Mouse (Mus musculus) limb, embryonic 15.5 days (tissue): ENCODE measurements around the gene Tubg2. TPM values are rescaled to one million over a fixed set of nuclear protein-coding genes. Genes with fewer than 3 reads are reported as not detected.
"Not testable (repeated sequence)": the region's sequence is repeated elsewhere in the genome, so short reads cannot be mapped to it uniquely, and the experiment has no call there.

ENCODE experiments used
- ATAC-seq: fragments of 200-750 bp; cut with Nextera tagmentation; 2 replicates; pipeline ENCODE4 v1.8.0; 2017; ENCODE audit warnings: low read depth, moderate TSS enrichment; ENCODE audit not compliant: insufficient number of reproducible peaks, low FRiP score, low TSS enrichment
- H3K27ac ChIP-seq: fragments of 300-500 bp; sonication (generic); 2 replicates; pipeline ENCODE4 v1.5.1; 2015; ENCODE audit warnings: moderate library complexity, mild to moderate bottlenecking, inconsistent platforms
- H3K27me3 ChIP-seq: fragments of 300-500 bp; sonication (generic); 2 replicates; pipeline ENCODE4 v1.6.1; 2015; ENCODE audit warnings: inconsistent platforms
- H3K36me3 ChIP-seq: fragments of 300-500 bp; sonication (generic); 2 replicates; pipeline ENCODE4 v1.6.1; 2015; ENCODE audit warnings: inconsistent platforms
- H3K4me1 ChIP-seq: fragments of 300-500 bp; sonication (generic); 2 replicates; pipeline ENCODE4 v1.6.1; 2015; ENCODE audit warnings: inconsistent platforms
- H3K4me2 ChIP-seq: fragments of 300-500 bp; sonication (generic); 2 replicates; pipeline ENCODE4 v1.6.1; 2015; ENCODE audit warnings: mild to moderate bottlenecking, inconsistent platforms
- H3K4me3 ChIP-seq: fragments of 300-500 bp; sonication (generic); 2 replicates; pipeline ENCODE4 v1.5.1; 2015; ENCODE audit warnings: mild to moderate bottlenecking, inconsistent platforms
- H3K9ac ChIP-seq: fragments of 300-500 bp; sonication (generic); 2 replicates; pipeline ENCODE4 v1.6.1; 2015; ENCODE audit warnings: inconsistent platforms
- H3K9me3 ChIP-seq: fragments of 300-500 bp; sonication (generic); 2 replicates; pipeline ENCODE4 v1.6.1; 2016; ENCODE audit warnings: inconsistent platforms
- whole genome bisulfite sequencing: fragments of 180-500 bp; shearing (Covaris S2); methylation state at CpG from one replicate; pipeline ENCODE4 v1.1.7; 2015; 5-methylcytosine and 5-hydroxymethylcytosine counted together
- polyA plus RNA-seq: library from polyadenylated mRNA; unstranded; fragments of >200 nt; fragmentation: Nextera tagmentation; extraction: Ambion mirVana; gene quantifications from 2 replicates; pipeline ENCODE4 v1.2.1, GENCODE M21; 2015

Gene Tubg2
- polyA plus RNA-seq, result 5.7 and 6.8 TPM in 2 replicates

DNA sequence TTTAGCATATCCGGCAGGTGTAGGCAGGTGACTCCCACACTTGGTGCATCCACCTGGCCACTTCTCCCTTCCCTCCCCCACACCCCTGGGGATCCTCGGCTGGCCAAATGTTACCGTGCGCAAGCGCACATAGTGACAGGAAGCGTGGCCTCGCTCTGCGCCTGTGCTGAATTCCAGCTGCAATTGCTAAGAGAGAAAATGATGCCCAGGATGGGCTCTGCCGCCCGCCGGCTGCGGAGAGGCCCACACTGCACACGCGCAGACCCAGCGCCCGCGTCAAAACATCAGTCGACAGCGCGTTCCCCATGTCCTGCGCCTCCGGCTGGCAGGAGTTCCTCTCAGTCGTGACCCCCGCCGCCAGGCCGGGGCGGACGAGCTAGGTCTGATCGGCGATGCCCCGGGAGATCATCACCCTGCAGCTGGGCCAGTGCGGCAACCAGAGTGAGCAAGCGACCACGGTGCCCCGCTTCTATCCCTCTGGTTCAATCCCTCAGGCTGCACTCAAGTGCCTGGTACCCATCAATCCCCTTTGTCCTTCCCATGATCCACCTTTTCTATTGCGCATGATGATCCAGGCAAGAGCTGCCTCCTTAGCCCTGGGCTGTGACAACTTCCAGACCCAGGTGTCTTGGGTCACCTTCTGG lies at the start of gene Tubg2:
Gene Tubg2 (plus strand): TSS at position 180 of the 644 bp plus-strand sequence.
- ATAC-seq, result peak; percentile 8; the same call in 1 of the 2 replicates
- Histone ChIP-seq H3K4me3 (peak within 1 kb of the TSS; percentile 45), H3K9me3 (no peaks in the 10 kb centered on the region), H3K4me2 (peak within 1 kb of the TSS; percentile 86), H3K9ac (peak within 1 kb of the TSS; percentile 55), H3K27ac (peak within 1 kb of the TSS; percentile 57; the same call in 1 of the 2 replicates), H3K4me1 (peaks cover 10% of the 10 kb centered on the region), H3K36me3 (no peaks in the 10 kb centered on the region; the same call in 1 of the 2 replicates), H3K27me3 (no peaks in the 10 kb centered on the region)
- 2% methylated on average over 36 of the region's 36 CpGs for WGBS

DNA sequence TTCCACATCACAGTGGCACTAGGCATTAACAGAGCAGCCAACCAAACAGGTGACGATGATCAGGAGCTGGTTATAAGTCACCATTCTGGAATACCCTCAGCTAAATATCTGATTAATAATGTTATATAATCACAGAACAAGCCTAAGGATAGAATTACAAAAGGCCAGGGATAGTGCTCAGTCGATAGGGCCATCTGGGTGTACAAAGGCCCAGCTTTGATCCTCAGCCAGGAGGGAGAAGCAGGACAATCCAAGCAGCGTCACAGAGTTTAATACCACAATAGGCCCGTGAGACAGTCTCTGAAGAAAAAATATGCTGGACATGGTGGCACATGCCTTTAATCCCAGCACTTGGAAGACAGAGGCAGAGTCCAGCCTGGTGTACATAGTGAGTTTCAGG lies 46.4 kb upstream of the Tubg2 start:
- Histone ChIP-seq H3K27me3 (no peaks in the 10 kb centered on the region), H3K4me2 (no peak overlapping the region), H3K9me3 (no peaks in the 10 kb centered on the region), H3K9ac (no peak overlapping the region), H3K27ac (no peak overlapping the region), H3K4me3 (no peak overlapping the region), H3K36me3 (peaks cover 6% of the 10 kb centered on the region), H3K4me1 (no peaks in the 10 kb centered on the region)
- no peak for ATAC-seq
- WGBS, result 76% methylated on average over 4 of the region's 4 CpGs

DNA sequence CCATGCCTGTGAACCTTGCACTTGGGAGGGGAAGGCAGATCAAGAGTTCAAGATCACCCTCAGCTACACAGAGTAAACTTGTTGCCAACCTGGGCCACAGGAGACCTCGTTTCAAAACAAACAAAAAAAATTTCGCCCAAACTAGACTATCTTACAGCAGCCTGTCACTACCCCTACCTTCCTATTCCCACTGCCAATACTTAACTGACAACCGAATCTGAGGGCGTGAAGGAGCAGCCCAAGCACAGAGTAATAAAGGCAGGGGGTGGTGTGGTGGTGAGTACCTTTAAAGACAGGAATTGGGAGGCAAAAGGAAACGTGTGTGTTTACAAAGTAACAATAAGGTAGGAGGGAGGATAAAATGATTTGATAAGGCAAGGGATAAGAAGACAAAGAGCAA lies 45.0 kb upstream of the Tubg2 start:
- Histone ChIP-seq H3K27me3 (no peaks in the 10 kb centered on the region), H3K27ac (no peak overlapping the region), H3K36me3 (peaks cover 3% of the 10 kb centered on the region; the same call in 1 of the 2 replicates), H3K9me3 (no peaks in the 10 kb centered on the region), H3K9ac (no peak overlapping the region), H3K4me3 (no peak overlapping the region), H3K4me2 (no peak overlapping the region), H3K4me1 (no peaks in the 10 kb centered on the region)
- WGBS, result 52% methylated on average over 5 of the region's 5 CpGs
- ATAC-seq, result no peak

DNA sequence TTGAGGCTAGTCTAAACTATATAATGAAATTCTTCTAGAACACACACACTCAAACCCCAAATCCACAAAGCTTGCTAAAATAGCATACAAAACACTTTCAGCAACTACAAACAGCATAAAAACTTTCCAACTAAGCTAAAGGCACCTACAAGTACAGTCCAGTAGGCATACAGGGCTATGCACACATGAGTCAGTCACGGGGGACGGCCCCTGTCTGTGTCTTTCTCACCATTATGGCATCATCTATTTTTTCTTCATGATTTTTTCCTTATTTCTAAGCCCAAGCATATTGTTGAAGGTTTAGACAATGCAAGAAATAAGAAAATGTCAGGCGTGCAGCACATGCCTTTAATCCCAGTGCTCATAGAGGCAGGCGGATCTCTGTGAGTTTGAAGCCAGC lies 44.5 kb upstream of the Tubg2 start:
- ATAC-seq, result no peak
- H3K4me3 ChIP-seq, result no peak overlapping the region
- no peaks in the 10 kb centered on the region for H3K4me1 ChIP-seq
- H3K4me2 ChIP-seq, result no peak overlapping the region
- H3K36me3 ChIP-seq, result peaks cover 3% of the 10 kb centered on the region; the same call in 1 of the 2 replicates
- H3K9ac ChIP-seq, result no peak overlapping the region
- no peak overlapping the region for H3K27ac ChIP-seq
- H3K9me3 ChIP-seq, result no peaks in the 10 kb centered on the region
- 85% methylated on average over 4 of the region's 4 CpGs for WGBS
- no peaks in the 10 kb centered on the region for H3K27me3 ChIP-seq

DNA sequence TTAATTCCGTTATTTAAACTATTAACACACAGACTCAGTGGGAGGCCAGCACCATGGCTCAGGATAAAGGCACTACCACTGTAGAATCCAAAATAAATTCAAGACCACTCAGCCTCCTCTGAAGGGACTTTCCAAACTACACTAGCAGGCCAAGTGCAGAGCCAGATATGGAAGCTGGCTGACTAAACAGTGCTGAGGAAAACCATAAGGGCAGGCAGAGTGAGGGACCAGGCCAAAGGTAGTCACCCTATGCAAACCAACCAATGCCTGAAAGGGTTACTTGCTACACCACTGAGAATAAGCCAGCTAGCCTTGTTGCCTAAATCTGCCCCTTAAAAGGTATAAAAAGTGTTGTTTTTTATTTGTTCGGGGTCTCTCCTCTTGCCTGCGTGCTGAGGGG lies 43.5 kb upstream of the Tubg2 start:
- no peak for ATAC-seq

DNA sequence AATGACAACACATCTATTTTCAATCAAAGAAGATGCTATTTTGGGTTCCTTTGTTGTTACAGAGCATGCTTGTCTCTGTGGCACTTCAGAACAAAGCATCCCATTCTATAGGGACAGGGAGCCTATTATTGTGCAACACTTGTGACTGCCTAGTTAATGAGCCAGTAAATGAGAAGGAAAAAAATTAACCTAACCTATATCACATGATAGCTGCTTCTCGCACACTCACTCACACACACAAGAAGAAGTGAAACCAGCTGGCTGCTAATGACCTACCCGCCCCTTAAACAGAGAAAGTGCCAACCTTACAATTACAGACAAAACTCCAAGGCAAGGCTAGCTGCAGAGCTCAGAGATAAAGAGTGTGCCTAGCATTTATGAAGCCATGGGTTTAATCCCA lies 40.1 kb upstream of the Tubg2 start:
- Histone ChIP-seq H3K36me3 (peaks cover 10% of the 10 kb centered on the region; the same call in 1 of the 2 replicates), H3K9me3 (no peaks in the 10 kb centered on the region), H3K4me3 (no peak overlapping the region), H3K4me1 (peaks cover 20% of the 10 kb centered on the region), H3K4me2 (no peak overlapping the region), H3K27ac (no peak overlapping the region), H3K9ac (no peak overlapping the region), H3K27me3 (no peaks in the 10 kb centered on the region)
- ATAC-seq, result no peak
- 54% methylated on average over 2 of the region's 2 CpGs for WGBS

More for the DNA sequence above, 43.5 kb upstream of the Tubg2 start:
- no peak overlapping the region for H3K4me2 ChIP-seq
- H3K27me3 ChIP-seq, result no peaks in the 10 kb centered on the region
- no peak overlapping the region for H3K9ac ChIP-seq
- H3K36me3 ChIP-seq, result peaks cover 10% of the 10 kb centered on the region; the same call in 1 of the 2 replicates
- H3K27ac ChIP-seq, result no peak overlapping the region
- H3K9me3 ChIP-seq, result no peaks in the 10 kb centered on the region
- WGBS, result 82% methylated on average over 3 of the region's 3 CpGs
- no peak overlapping the region for H3K4me3 ChIP-seq
- H3K4me1 ChIP-seq, result 0 out of 2 replicates have a peak, but pooled peaks cover 4% of the 10 kb centered on the region

DNA sequence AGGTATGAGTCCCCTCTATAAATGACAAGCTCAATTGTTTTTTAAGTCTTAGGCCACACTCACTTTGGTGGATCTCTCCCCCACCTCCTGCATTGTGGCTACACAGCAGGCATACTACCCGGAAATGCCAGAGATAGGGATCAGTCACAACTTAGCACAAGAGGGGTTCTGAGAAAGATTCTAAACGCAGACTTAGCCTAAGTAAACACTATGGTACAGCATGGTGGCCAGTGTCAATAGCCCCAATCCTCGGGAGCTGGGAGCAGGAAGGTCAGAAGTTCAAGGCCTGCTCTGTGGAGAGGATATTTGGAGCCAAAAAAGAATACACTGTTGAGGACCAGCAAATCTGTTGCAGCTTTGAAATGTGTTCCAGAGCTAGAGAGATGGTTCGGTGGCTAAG lies 37.6 kb upstream of the Tubg2 start:
- peak overlapping the region; percentile 79 for H3K4me2 ChIP-seq
- peaks cover 20% of the 10 kb centered on the region for H3K36me3 ChIP-seq
- H3K4me3 ChIP-seq, result peak overlapping the region; percentile 98
- peaks cover 24% of the 10 kb centered on the region for H3K4me1 ChIP-seq
- H3K27ac ChIP-seq, result 0 out of 2 replicates have a peak overlapping the region, but pooled peaks have one; percentile 2
- 46% methylated on average over 4 of the region's 4 CpGs for WGBS
- H3K9ac ChIP-seq, result peak overlapping the region; percentile 93
- ATAC-seq, result no peak
- H3K27me3 ChIP-seq, result no peaks in the 10 kb centered on the region
- no peaks in the 10 kb centered on the region for H3K9me3 ChIP-seq

DNA sequence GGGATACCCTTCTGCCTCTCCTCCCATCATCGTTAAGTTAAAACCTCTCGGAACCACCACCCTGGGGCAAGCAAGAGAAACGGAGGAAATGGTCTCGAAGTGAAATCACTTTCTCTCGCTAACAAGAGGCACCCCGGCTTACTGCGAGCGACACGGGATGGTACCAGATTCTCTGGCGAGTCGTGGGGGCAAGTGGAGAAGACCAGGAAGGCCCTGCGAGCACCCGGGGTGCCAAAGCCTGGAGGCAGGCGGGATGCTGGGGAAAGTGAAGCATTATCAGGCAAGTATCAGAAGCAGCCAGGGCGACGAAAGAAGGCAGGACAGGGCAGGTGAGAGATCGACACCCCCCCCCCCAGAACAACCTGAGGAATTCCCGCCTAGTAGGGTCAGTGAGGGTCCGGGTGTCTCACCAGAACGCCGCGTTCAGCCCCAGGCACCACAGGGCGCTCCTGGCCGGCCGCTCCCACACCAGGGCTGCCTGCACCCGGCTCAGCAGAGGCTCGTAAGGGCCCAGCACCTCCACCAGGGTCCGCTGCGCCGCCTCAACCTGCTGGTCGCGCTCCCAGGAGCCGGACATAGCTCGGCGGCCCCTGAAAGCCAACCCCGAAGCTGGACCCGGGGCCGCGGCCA lies 36.5 kb upstream of the Tubg2 start:
- peaks cover 26% of the 10 kb centered on the region for H3K36me3 ChIP-seq
- under 1% methylated on average over 39 of the region's 39 CpGs for WGBS

DNA sequence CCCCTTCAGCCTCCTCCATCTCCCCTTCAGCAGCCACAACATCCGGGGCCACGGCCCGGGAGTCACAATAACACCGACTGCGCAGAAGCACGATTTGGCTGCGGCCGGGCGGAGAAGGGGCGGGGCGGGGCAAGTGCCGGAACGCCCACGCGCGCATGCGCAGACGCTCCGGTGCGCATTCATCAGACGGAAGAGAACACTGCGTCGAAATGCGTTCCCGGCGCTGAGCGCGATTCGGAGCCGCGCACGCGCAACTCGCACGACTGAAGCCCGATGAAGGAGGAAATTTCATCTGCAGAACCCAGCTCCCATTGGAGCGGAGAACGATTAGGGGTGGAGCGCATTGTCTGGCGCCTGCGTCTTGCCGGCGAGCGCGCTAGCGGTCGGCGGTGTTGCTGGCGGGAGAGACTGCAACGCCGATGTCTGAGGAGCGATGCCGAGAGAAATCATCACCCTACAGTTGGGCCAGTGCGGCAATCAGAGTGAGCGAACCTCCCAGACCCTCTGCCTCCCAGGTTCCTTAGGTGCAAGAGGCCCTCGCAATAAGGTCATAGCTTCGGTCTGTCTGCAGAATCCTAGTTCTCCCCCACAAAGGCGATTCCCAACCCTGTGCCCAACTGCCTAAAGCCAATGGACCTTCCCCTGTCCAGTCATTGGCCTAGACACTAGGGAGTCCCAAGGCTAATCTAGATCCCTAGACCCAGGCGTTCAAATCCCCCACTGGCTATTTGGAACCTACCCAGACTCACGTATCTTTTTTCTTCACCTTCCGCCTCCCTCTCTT lies 35.8 kb upstream of the Tubg2 start, which contains the start of the genes Retreg3 and Tubg1:
Gene Retreg3 (minus strand): TSS at position 133 of the 784 bp plus-strand sequence.
Gene Tubg1 (plus strand): TSS at position 178 of the 784 bp plus-strand sequence.
- WGBS, result under 1% methylated on average over 61 of the region's 61 CpGs
- ATAC-seq, result peak; percentile 96
- peaks cover 24% of the 10 kb centered on the region for H3K4me1 ChIP-seq
- H3K9me3 ChIP-seq, result no peaks in the 10 kb centered on the region
- peak within 1 kb of the TSS; percentile 89 for H3K27ac ChIP-seq
- no peaks in the 10 kb centered on the region for H3K27me3 ChIP-seq
- H3K4me2 ChIP-seq, result peak within 1 kb of the TSS; percentile 85
- H3K9ac ChIP-seq, result peak within 1 kb of the TSS; percentile 93
- peak within 1 kb of the TSS; percentile 98 for H3K4me3 ChIP-seq
- H3K36me3 ChIP-seq, result peaks cover 31% of the 10 kb centered on the region

More for the DNA sequence above, 36.5 kb upstream of the Tubg2 start:
- H3K9ac ChIP-seq, result peak overlapping the region; percentile 93
- no peaks in the 10 kb centered on the region for H3K9me3 ChIP-seq
- peak overlapping the region; percentile 98 for H3K4me3 ChIP-seq
- peak overlapping the region; percentile 79 for H3K4me2 ChIP-seq
- H3K4me1 ChIP-seq, result peaks cover 24% of the 10 kb centered on the region
- H3K27ac ChIP-seq, result peak overlapping the region; percentile 88
- H3K27me3 ChIP-seq, result no peaks in the 10 kb centered on the region
- ATAC-seq, result peak; percentile 70

DNA sequence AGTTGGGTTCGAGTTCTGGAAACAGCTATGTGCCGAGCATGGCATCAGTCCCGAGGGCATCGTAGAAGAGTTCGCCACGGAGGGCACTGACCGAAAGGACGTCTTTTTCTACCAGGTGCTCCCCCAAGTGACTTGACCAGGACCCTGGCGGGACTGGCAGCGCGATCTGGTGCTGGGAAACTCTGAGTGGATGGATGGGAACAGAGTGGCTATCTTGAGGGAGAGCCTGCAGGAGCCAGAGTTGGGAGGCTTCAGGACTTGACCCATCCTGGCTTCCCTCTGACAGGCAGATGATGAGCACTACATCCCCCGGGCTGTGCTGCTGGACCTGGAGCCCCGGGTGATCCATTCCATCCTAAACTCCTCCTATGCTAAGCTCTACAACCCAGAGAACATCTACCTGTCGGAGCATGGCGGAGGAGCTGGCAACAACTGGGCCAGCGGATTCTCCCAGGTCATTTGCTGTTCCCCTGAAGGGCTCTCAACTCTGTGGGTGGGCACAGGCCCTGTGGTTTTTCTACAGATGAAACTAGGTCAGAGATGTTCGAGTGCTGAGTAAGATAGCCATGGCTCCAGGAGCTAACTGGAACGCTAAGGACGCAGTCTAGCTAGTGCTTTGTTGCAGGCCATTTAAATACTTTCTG lies 35.0 kb upstream of the Tubg2 start:
- ATAC-seq, result no peak
- Histone ChIP-seq H3K9ac (peak overlapping the region; percentile 74), H3K4me1 (peaks cover 24% of the 10 kb centered on the region), H3K36me3 (peaks cover 38% of the 10 kb centered on the region), H3K4me3 (peak overlapping the region; percentile 98), H3K9me3 (no peaks in the 10 kb centered on the region), H3K4me2 (peak overlapping the region; percentile 85), H3K27me3 (no peaks in the 10 kb centered on the region), H3K27ac (peak overlapping the region; percentile 89)
- 21% methylated on average over 19 of the region's 19 CpGs for WGBS

DNA sequence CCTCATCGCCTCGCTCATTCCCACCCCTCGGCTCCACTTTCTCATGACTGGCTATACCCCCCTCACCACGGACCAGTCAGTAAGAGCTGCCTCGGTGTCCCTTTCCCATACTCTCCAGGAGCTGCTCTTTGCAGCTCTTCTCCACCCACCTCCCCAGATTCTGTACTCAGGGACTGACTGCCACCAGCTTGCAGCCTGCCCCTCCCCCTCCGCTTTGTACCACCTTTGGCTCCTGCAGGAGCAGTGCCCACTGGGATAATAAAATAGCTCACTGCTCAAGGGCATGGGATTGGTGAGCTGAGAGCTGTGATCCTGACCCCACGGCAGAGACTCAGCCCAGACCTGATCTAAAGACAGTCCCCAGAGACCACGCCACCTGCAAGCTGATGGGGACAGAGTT lies 31.2 kb upstream of the Tubg2 start:
- H3K36me3 ChIP-seq, result peaks cover 43% of the 10 kb centered on the region
- not testable (repeated sequence) for H3K27ac ChIP-seq, ATAC-seq, H3K9ac ChIP-seq, H3K4me2 ChIP-seq, H3K4me3 ChIP-seq, H3K9me3 ChIP-seq, H3K4me1 ChIP-seq, H3K27me3 ChIP-seq
- 93% methylated on average over 8 of the region's 8 CpGs for WGBS
